Mouse (Mus musculus) liver, embryonic 14.5 days (tissue): Measurements from ENCODE around the gene Prdm16. TPM values are rescaled to one million over a fixed set of nuclear protein-coding genes. Genes with fewer than 3 reads are reported as not detected.

Experiments
- ATAC-seq: fragments of 200-750 bp; cut with Nextera tagmentation; 2 replicates; pipeline ENCODE4 v1.8.0; 2017; ENCODE audit warnings: moderate number of reproducible peaks, mild to moderate bottlenecking, moderate library complexity; ENCODE audit not compliant: insufficient read depth
- DNase-seq, 3 experiments: peaks; one replicate each; pipeline ENCODE4 v3.0.0-alpha.2; 2012 to 2013; ENCODE audit warnings: low read depth in 3 of 3, low spot score in 3 of 3
- H3K27ac ChIP-seq: fragments of 300-500 bp; sonication (generic); 2 replicates; pipeline ENCODE4 v1.5.1; 2014; ENCODE audit warnings: moderate library complexity, mild to moderate bottlenecking, control low read depth, inconsistent platforms
- H3K27me3 ChIP-seq: fragments of 300-500 bp; sonication (generic); 2 replicates; pipeline ENCODE4 v1.6.1; 2014; ENCODE audit warnings: mild to moderate bottlenecking, low read length, moderate library complexity; ENCODE audit not compliant: control insufficient read depth, insufficient read depth
- H3K36me3 ChIP-seq: fragments of 300-500 bp; sonication (generic); replicated peaks from 2 replicates; pipeline ENCODE4 v1.6.1; 2014; ENCODE audit warnings: low read depth; ENCODE audit not compliant: control insufficient read depth, insufficient read depth
- H3K4me1 ChIP-seq, 2 experiments: fragments of 200-500 bp in 1 of 2; fragments of 300-500 bp in 1 of 2; sonication (generic) in 1 of 2; replicated peaks; 2 replicates each; pipeline ENCODE4 v1.6.1; 2012 to 2014; ENCODE audit warnings: antibody characterized with exemption in 1 of 2, inconsistent platforms in 1 of 2, low read length in 1 of 2; ENCODE audit not compliant: control insufficient read depth in 2 of 2, insufficient read depth in 2 of 2
- H3K4me2 ChIP-seq: fragments of 300-500 bp; sonication (generic); 2 replicates; pipeline ENCODE4 v1.6.1; 2014; ENCODE audit warnings: low read depth, mild to moderate bottlenecking, control low read depth, moderate library complexity
- H3K4me3 ChIP-seq, 2 experiments: fragments of 200-500 bp in 1 of 2; fragments of 300-500 bp in 1 of 2; sonication (generic) in 1 of 2; 2 replicates each; pipeline ENCODE4 v1.5.1; 2012 to 2014; ENCODE audit warnings: low read depth in 2 of 2, low read length in 2 of 2, mild to moderate bottlenecking in 2 of 2, control low read depth in 1 of 2, inconsistent platforms in 1 of 2, moderate library complexity in 1 of 2; ENCODE audit not compliant: insufficient read depth in 1 of 2
- H3K9ac ChIP-seq: fragments of 300-500 bp; sonication (generic); replicated peaks from 2 replicates; pipeline ENCODE4 v1.6.1; 2014; ENCODE audit warnings: mild to moderate bottlenecking, control low read depth, moderate library complexity
- H3K9me3 ChIP-seq: fragments of 300-500 bp; sonication (generic); 2 replicates; pipeline ENCODE4 v1.6.1; 2016; ENCODE audit warnings: low read length, mixed read lengths; ENCODE audit not compliant: control insufficient read depth
- CTCF ChIP-seq: IDR thresholded peaks from 2 replicates; pipeline ENCODE4 v1.5.1; 2016; ENCODE audit warnings: antibody characterized with exemption, low read depth, control low read depth
- EP300 ChIP-seq: IDR thresholded peaks from 2 replicates; pipeline ENCODE4 v1.6.1; 2016; ENCODE audit warnings: antibody characterized with exemption, low read depth
- WGBS: fragments of 180-500 bp; shearing (Covaris S2); extraction: QIAGEN DNeasy Blood & Tissue Kit; methylation state at CpG from one replicate; pipeline ENCODE4 v1.1.7; 2014; ENCODE audit not compliant: insufficient replicate concordance; 5-methylcytosine and 5-hydroxymethylcytosine counted together
- polyA plus RNA-seq, 2 experiments: library from polyadenylated mRNA; depleted of rRNA in 1 of 2; stranded (reverse) in 1 of 2; unstranded in 1 of 2; fragments of >200 nt; fragmentation: Nextera tagmentation in 1 of 2; extraction: Ambion mirVana in 1 of 2; gene quantifications; 2 replicates each; pipeline versions ENCODE4 v1.2.1 to v1.2.3; 2012 to 2014

Gene Prdm16
- polyA plus RNA-seq, 2 experiments: 0.70 to 0.86 TPM

DNA sequence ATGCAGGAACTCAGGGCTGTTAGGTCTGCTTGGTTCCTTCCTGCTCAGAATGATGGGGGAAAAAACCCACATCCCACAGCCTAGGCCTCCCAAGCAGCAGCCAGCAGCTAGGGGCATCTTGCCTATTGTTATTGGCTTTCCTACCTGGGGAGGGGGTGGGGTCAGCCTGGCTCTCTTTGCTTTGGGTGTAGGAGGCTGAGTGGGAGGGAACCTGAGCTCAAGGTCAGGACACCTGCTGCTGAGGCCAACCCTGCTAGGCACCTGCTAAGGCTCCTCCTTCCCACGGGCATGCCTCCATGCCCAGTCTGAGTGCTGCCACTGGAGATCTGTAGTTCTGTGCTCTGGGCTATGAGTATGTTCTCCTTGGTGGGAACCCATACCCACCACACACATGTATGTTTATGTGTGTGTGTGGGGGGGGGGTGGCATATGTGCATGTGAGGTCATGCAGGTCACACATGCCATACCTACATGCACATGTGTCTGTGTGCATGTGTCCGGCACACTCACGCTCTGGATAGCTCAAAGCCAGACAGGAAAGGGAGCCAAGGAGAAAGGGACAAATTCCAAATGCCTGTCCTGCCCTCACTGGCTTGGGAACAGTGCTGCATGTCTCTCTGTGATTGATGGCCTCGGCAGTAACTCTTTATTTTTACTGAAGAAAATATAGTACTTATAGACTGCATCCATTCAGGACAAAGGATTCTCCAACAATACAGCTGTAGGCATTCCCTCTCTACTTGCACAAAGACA, 139.1 kb downstream of the Prdm16 start:
- Histone ChIP-seq H3K27ac (no peak overlapping the region), H3K4me1 (peaks cover 0 to 6% of the 10 kb centered on the region in 2 experiments; a peak in 2 of 4 replicates), H3K4me3 (no peak overlapping the region), H3K4me2 (no peak overlapping the region), H3K9ac (no peak overlapping the region), H3K27me3 (no peaks in the 10 kb centered on the region), H3K9me3 (no peaks in the 10 kb centered on the region), H3K36me3 (no peaks in the 10 kb centered on the region)
- ATAC-seq (no peak), DNase-seq (no peak)
- TF ChIP-seq EP300 (no peak), CTCF (no peak)
- 60% methylated on average over 4 of the region's 4 CpGs for WGBS

DNA sequence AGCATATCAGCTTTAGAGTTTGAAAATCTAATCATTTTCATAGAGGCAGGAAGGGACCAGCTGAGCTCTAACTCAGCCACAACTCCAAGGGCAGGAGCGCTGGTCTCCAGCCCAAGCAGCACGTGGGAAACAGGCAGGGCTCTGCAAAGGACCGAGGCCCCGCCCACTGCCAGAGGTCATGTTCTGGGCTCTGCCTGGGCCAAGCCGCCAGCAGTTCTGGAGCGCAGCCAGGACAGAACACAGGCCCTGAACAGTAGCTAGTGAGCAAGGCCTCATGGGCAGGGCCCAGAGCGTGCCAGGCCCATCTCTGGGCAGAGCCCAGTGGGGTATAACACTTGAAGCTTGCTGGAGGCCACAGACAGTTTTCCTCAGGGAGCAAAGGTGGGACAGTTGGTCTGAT, 139.7 kb downstream of the Prdm16 start:
- ATAC-seq (peak; percentile 68), DNase-seq (peak; percentile 19 to 49 (median 44))
- H3K27me3 ChIP-seq: no peaks in the 10 kb centered on the region
- no peak overlapping the region for H3K4me2 ChIP-seq
- no peaks in the 10 kb centered on the region for H3K36me3 ChIP-seq
- no peak overlapping the region for H3K9ac ChIP-seq
- H3K4me3 ChIP-seq: no peak overlapping the region
- no peak overlapping the region for H3K27ac ChIP-seq
- 30% methylated on average over 7 of the region's 7 CpGs for WGBS
- no peaks in the 10 kb centered on the region for H3K9me3 ChIP-seq
- peaks cover 0 to 6% of the 10 kb centered on the region in 2 experiments; a peak in 2 of 4 replicates for H3K4me1 ChIP-seq
- TF ChIP-seq CTCF (no peak), EP300 (no peak)

DNA sequence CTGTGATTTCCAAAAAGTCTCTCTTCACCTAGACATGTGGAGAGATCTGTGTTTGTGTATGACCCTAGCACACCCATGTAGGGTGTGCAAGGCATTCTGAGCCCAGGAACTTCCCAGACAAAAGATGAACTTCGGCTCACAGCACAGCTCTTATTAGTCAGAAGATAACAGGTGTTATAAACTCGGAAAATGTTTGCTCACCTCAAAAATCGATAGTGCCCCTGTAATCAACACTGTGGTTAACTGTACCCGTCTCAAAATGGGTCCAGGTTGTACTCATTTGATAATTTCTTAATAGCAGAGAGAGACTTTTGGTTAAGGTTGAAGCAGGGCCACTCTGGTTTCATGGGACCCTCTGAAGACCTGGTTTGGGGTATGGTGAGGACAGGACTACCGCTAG, 140.2 kb downstream of the Prdm16 start:
- H3K9me3 ChIP-seq: no peaks in the 10 kb centered on the region
- no peaks in the 10 kb centered on the region for H3K36me3 ChIP-seq
- no peak overlapping the region for H3K9ac ChIP-seq
- H3K27ac ChIP-seq: no peak overlapping the region
- DNase-seq: no peak
- no peak overlapping the region for H3K4me3 ChIP-seq
- no peak for ATAC-seq
- 54% methylated on average over 5 of the region's 5 CpGs for WGBS
- TF ChIP-seq EP300: no peak
- no peak for TF ChIP-seq CTCF
- no peak overlapping the region for H3K4me2 ChIP-seq
- H3K27me3 ChIP-seq: no peaks in the 10 kb centered on the region
- H3K4me1 ChIP-seq: peaks cover 0 to 6% of the 10 kb centered on the region in 2 experiments; a peak in 2 of 4 replicates

DNA sequence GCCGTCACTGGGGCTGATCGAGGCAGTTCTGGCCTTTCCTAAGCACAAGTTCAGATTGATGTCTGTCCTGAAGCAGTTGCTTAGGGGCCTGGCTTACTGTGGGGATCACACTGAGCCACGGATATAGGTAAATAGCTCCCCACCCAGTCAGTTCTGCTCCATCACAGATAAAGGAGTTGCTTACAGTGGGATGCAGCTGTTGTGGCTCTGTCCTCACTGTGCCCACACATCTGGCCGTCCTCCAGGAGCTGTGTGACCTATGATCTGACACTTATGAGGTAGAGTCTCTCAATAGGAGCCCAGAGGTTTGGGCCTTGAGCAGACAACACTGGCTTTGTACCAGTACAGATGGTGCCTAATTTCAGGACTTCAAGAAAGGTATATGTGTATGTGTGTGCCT, 142.7 kb downstream of the Prdm16 start:
- H3K4me1 ChIP-seq: peaks cover 0 to 6% of the 10 kb centered on the region in 2 experiments; a peak in 2 of 4 replicates
- H3K9me3 ChIP-seq: no peaks in the 10 kb centered on the region
- H3K27ac ChIP-seq: no peak overlapping the region
- H3K4me3 ChIP-seq: no peak overlapping the region
- ATAC-seq: no peak
- DNase-seq: no peak
- H3K4me2 ChIP-seq: no peak overlapping the region
- 37% methylated on average over 4 of the region's 4 CpGs for WGBS
- TF ChIP-seq EP300: no peak
- TF ChIP-seq CTCF: no peak
- H3K9ac ChIP-seq: no peak overlapping the region
- H3K27me3 ChIP-seq: no peaks in the 10 kb centered on the region
- H3K36me3 ChIP-seq: no peaks in the 10 kb centered on the region

DNA sequence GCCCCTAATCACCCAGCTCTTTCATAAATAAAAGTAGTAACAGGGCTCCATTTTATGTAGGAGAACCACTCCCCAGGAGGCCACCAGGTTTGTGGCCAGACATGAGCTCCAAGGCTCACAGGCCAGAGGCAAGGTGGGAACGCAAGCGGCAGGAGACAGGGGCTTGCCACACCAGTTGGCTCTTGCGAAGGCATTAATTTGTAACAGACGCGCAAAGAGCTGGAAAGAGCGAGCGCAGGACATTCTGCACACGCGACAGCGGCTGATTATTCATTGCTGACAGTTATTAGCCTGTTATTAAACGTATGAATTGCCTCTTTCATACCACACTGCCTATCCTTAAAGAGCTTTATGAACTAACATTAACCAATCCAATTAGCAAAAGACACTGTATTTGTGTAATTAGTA, 144.0 kb downstream of the Prdm16 start:
- no peaks in the 10 kb centered on the region for H3K27me3 ChIP-seq
- ATAC-seq (no peak), DNase-seq (no peak)
- TF ChIP-seq EP300 (no peak), CTCF (no peak)
- 77% methylated on average over 11 of the region's 11 CpGs for WGBS
- H3K36me3 ChIP-seq: no peaks in the 10 kb centered on the region
- no peak overlapping the region for H3K4me2 ChIP-seq
- peaks cover 0 to 4% of the 10 kb centered on the region in 2 experiments; a peak in 2 of 4 replicates for H3K4me1 ChIP-seq
- H3K27ac ChIP-seq: no peak overlapping the region
- H3K9me3 ChIP-seq: no peaks in the 10 kb centered on the region
- H3K9ac ChIP-seq: no peak overlapping the region
- no peak overlapping the region for H3K4me3 ChIP-seq
